Mouse (Mus musculus): ENCODE results near the gene Igsf11.

DNA sequence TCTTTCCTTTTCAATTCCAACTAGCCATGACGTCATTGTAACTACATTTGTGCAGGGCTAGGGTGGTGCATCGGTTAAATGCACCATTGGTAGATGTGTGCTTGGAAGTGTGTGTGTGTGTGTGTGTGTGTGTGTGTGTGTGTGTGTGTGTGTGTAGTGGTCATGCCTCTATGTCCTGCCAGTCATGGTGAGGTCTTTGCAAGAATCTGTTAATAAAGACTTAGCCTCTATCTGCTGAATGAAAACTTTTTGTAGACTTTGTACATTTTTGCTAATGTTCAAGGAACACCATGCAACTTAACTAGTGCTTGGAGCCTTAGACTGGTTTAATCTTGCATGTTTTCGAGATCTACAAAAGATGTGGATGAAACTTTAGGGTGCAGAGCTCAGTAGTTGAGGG is 48.3 kb downstream of the Igsf11 start:
- TF ChIP-seq POLR2A (IDR thresholded peaks at IDR 0.05; ENCODE audit: insufficient read length, low read depth) (no peak), POLR2AphosphoS2 (IDR thresholded peaks at IDR 0.05; ENCODE audit: insufficient read length, low read depth) (no peak), E2F4 (IDR thresholded peaks at IDR 0.05; ENCODE audit: insufficient read depth) (no peak), TCF12 (IDR thresholded peaks at IDR 0.05; ENCODE audit: insufficient read depth, poor library complexity, severe bottlenecking) (no peak), REST (IDR thresholded peaks at IDR 0.05; ENCODE audit: insufficient read depth, insufficient read length) (no peak), USF1 (IDR thresholded peaks at IDR 0.05; ENCODE audit: low read depth) (no peak), TCF3 (IDR thresholded peaks at IDR 0.05; ENCODE audit: insufficient read length, low read depth) (no peak)
